Mouse (Mus musculus) CH12.LX (cell line): ENCODE measurements at regions not wholly inside any gene's neighbourhood (a gene's known extent, or its start where the extent isn't known, plus 50 kb on each side); places are given as distances from the start of the nearest gene placed in this dataset.

Experiments used
- CTCF ChIP-seq, 2 experiments: IDR thresholded peaks in 1 of 2; conservative IDR thresholded peaks in 1 of 2; 2 replicates each; pipeline ENCODE4 v1.5.1; 2011 to 2012; ENCODE audit warnings: low read depth in 2 of 2, low read length in 2 of 2, improper control_type of control experiment in 1 of 2, inconsistent platforms in 1 of 2, mild to moderate bottlenecking in 1 of 2, moderate library complexity in 1 of 2
- TCF12 ChIP-seq: IDR thresholded peaks from 2 replicates; pipeline ENCODE4 v1.6.1; 2014; ENCODE audit warnings: low read depth, mild to moderate bottlenecking, inconsistent platforms, low read length, improper control_type of control experiment

DNA sequence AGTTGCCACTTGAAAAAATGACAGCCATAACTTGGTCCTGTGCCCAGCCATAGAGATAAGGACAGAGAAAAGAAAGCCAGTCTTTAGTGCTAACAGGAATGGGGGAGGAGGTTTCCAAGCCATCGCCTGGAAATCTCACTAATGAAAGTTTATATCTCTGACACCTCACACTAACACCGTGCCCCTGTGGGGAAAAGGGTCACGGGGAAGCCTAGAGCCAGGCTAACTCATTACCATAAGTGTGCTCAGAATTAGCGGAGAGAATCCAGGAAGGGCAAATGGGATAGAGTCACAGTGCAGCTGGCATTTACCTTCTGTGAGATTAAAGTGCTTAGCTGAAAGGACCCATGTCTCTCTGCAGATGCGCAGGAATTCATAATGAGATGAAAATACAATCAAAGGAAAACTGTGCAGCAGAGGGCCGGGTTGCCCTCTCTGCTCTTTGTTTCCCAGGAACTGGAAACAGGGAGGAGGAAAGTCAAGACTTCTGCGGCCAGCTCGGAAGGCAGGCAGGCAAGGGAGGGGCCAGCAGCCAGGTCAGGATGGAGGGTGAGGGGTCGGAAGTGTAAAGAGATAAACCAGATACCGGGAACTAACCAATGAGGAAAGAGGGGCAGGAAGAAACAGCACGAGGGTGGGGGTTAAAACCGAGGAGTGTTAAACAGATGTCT is 945.7 kb upstream of the Car8 start:
- TF ChIP-seq TCF12 (no peak), CTCF (conservative IDR thresholded peaks at IDR 0.05 in 1 of 2, IDR thresholded peaks at IDR 0.05 in 1 of 2; ENCODE audit: low read depth in 2 of 2, low read length in 2 of 2) (no peak)
